Mouse (Mus musculus): ENCODE data around the gene Map4. TPM values are rescaled to one million over a fixed set of nuclear protein-coding genes. Genes with fewer than 3 reads are reported as not detected.

Map4 gene
- polyA plus RNA-seq, 1 experiment from 2014 or later: 33.9 TPM

- TF ChIP-seq CTCF (IDR thresholded peaks at IDR 0.05; ENCODE audit: low read depth): no peak
- no peak for DNase-seq (ENCODE audit: low spot score)
- Histone ChIP-seq H3K27me3 (ENCODE audit: insufficient read depth, low read length) (no peaks in the 10 kb centered on the region), H3K4me2 (ENCODE audit: low read length) (no peak overlapping the region), H3K4me3 (replicated peaks; ENCODE audit: low read depth, low read length) (no peak overlapping the region), H3K9me3 (replicated peaks; ENCODE audit: low read length) (no peaks in the 10 kb centered on the region), H3K9ac (ENCODE audit: low read depth, low read length) (no peak overlapping the region), H3K4me1 (replicated peaks; ENCODE audit: insufficient read depth, low read length) (no peaks in the 10 kb centered on the region), H3K27ac (no peak overlapping the region), H3K36me3 (ENCODE audit: insufficient read depth, low read length) (peaks cover 38% of the 10 kb centered on the region)
- 83% methylated on average over 8 of the region's 8 CpGs for WGBS
- ATAC-seq (replicated peaks; ENCODE audit: low FRiP score, low read depth): no peak
Measured at GRCm38 (mm10) chr9:110037895-110038294, 106.6 kb downstream of the Map4 start.

- Histone ChIP-seq H3K27me3 (ENCODE audit: insufficient read depth, low read length) (no peaks in the 10 kb centered on the region), H3K4me2 (ENCODE audit: low read length) (no peak overlapping the region), H3K36me3 (ENCODE audit: insufficient read depth, low read length) (peaks cover 38% of the 10 kb centered on the region), H3K4me1 (replicated peaks; ENCODE audit: insufficient read depth, low read length) (no peaks in the 10 kb centered on the region), H3K27ac (no peak overlapping the region), H3K9me3 (replicated peaks; ENCODE audit: low read length) (no peaks in the 10 kb centered on the region), H3K9ac (ENCODE audit: low read depth, low read length) (no peak overlapping the region), H3K4me3 (replicated peaks; ENCODE audit: low read depth, low read length) (no peak overlapping the region)
- ATAC-seq (replicated peaks; ENCODE audit: low FRiP score, low read depth): no peak
- WGBS: 96% methylated on average over 2 of the region's 2 CpGs
- TF ChIP-seq CTCF (IDR thresholded peaks at IDR 0.05; ENCODE audit: low read depth): no peak
- DNase-seq (ENCODE audit: low spot score): no peak
Measured at GRCm38 (mm10) chr9:110038485-110038884, 107.2 kb downstream of the Map4 start.

- ATAC-seq (replicated peaks; ENCODE audit: low FRiP score, low read depth): no peak
Measured at GRCm38 (mm10) chr9:110044373-110044772, 113.1 kb downstream of the Map4 start.

GRCm38 (mm10) chr9:110045763-110046377 is 114.6 kb downstream of the Map4 start:
- no peak for TF ChIP-seq CTCF (IDR thresholded peaks at IDR 0.05; ENCODE audit: low read depth)

More at GRCm38 (mm10) chr9:110044373-110044772, 113.1 kb downstream of the Map4 start:
- Histone ChIP-seq H3K9ac (ENCODE audit: low read depth, low read length) (no peak overlapping the region), H3K9me3 (replicated peaks; ENCODE audit: low read length) (no peaks in the 10 kb centered on the region), H3K27me3 (ENCODE audit: insufficient read depth, low read length) (no peaks in the 10 kb centered on the region), H3K4me2 (ENCODE audit: low read length) (no peak overlapping the region), H3K36me3 (ENCODE audit: insufficient read depth, low read length) (0 out of 2 replicates have a peak, but pooled peaks cover 4% of the 10 kb centered on the region), H3K27ac (no peak overlapping the region), H3K4me1 (replicated peaks; ENCODE audit: insufficient read depth, low read length) (no peaks in the 10 kb centered on the region), H3K4me3 (replicated peaks; ENCODE audit: low read depth, low read length) (no peak overlapping the region)
- WGBS: 88% methylated on average over 4 of the region's 4 CpGs
- TF ChIP-seq CTCF (IDR thresholded peaks at IDR 0.05; ENCODE audit: low read depth): no peak
- DNase-seq (ENCODE audit: low spot score): no peak

GRCm38 (mm10) chr9:110047260-110047659 is 116.0 kb downstream of the Map4 start:
- no peak for ATAC-seq (replicated peaks; ENCODE audit: low FRiP score, low read depth)

More at GRCm38 (mm10) chr9:110045763-110046377, 114.6 kb downstream of the Map4 start:
- Histone ChIP-seq H3K9me3 (replicated peaks; ENCODE audit: low read length) (no peaks in the 10 kb centered on the region), H3K4me3 (replicated peaks; ENCODE audit: low read depth, low read length) (no peak overlapping the region), H3K27ac (no peak overlapping the region), H3K36me3 (ENCODE audit: insufficient read depth, low read length) (no peaks in the 10 kb centered on the region), H3K4me1 (replicated peaks; ENCODE audit: insufficient read depth, low read length) (no peaks in the 10 kb centered on the region), H3K4me2 (ENCODE audit: low read length) (no peak overlapping the region), H3K27me3 (ENCODE audit: insufficient read depth, low read length) (no peaks in the 10 kb centered on the region), H3K9ac (ENCODE audit: low read depth, low read length) (no peak overlapping the region)
- ATAC-seq (replicated peaks; ENCODE audit: low FRiP score, low read depth): no peak
- peak; percentile 6 for DNase-seq (ENCODE audit: low spot score)

GRCm38 (mm10) chr9:110047857-110048256 is 116.6 kb downstream of the Map4 start:
- Histone ChIP-seq H3K36me3 (ENCODE audit: insufficient read depth, low read length) (no peaks in the 10 kb centered on the region), H3K9me3 (replicated peaks; ENCODE audit: low read length) (no peaks in the 10 kb centered on the region), H3K4me2 (ENCODE audit: low read length) (no peak overlapping the region), H3K27me3 (ENCODE audit: insufficient read depth, low read length) (no peaks in the 10 kb centered on the region), H3K4me3 (replicated peaks; ENCODE audit: low read depth, low read length) (no peak overlapping the region), H3K4me1 (replicated peaks; ENCODE audit: insufficient read depth, low read length) (0 out of 2 replicates have a peak, but pooled peaks cover 2% of the 10 kb centered on the region), H3K9ac (ENCODE audit: low read depth, low read length) (no peak overlapping the region), H3K27ac (no peak overlapping the region)
- WGBS: 35% methylated on average over 3 of the region's 3 CpGs
- ATAC-seq (replicated peaks; ENCODE audit: low FRiP score, low read depth) (no peak), DNase-seq (ENCODE audit: low spot score) (peak; percentile 32)
- TF ChIP-seq CTCF (IDR thresholded peaks at IDR 0.05; ENCODE audit: low read depth): no peak

More at GRCm38 (mm10) chr9:110047260-110047659, 116.0 kb downstream of the Map4 start:
- no peak for DNase-seq (ENCODE audit: low spot score)
- Histone ChIP-seq H3K36me3 (ENCODE audit: insufficient read depth, low read length) (no peaks in the 10 kb centered on the region), H3K9ac (ENCODE audit: low read depth, low read length) (no peak overlapping the region), H3K27ac (no peak overlapping the region), H3K27me3 (ENCODE audit: insufficient read depth, low read length) (no peaks in the 10 kb centered on the region), H3K4me3 (replicated peaks; ENCODE audit: low read depth, low read length) (no peak overlapping the region), H3K4me2 (ENCODE audit: low read length) (no peak overlapping the region), H3K4me1 (replicated peaks; ENCODE audit: insufficient read depth, low read length) (no peaks in the 10 kb centered on the region), H3K9me3 (replicated peaks; ENCODE audit: low read length) (no peaks in the 10 kb centered on the region)
- no peak for TF ChIP-seq CTCF (IDR thresholded peaks at IDR 0.05; ENCODE audit: low read depth)

- ATAC-seq (replicated peaks; ENCODE audit: low FRiP score, low read depth): no peak
Measured at GRCm38 (mm10) chr9:110051184-110051583, 119.9 kb downstream of the Map4 start.

More at GRCm38 (mm10) chr9:110051184-110051583, 119.9 kb downstream of the Map4 start:
- Histone ChIP-seq H3K9me3 (replicated peaks; ENCODE audit: low read length) (no peaks in the 10 kb centered on the region), H3K9ac (ENCODE audit: low read depth, low read length) (no peak overlapping the region), H3K36me3 (ENCODE audit: insufficient read depth, low read length) (no peaks in the 10 kb centered on the region), H3K4me1 (replicated peaks; ENCODE audit: insufficient read depth, low read length) (0 out of 2 replicates have a peak, but pooled peaks cover 5% of the 10 kb centered on the region), H3K4me3 (replicated peaks; ENCODE audit: low read depth, low read length) (no peak overlapping the region), H3K4me2 (ENCODE audit: low read length) (no peak overlapping the region), H3K27ac (no peak overlapping the region), H3K27me3 (ENCODE audit: insufficient read depth, low read length) (no peaks in the 10 kb centered on the region)
- TF ChIP-seq CTCF (IDR thresholded peaks at IDR 0.05; ENCODE audit: low read depth): no peak
- no peak for DNase-seq (ENCODE audit: low spot score)

Data from kidney, postnatal 0 days (tissue).